Mouse (Mus musculus): ENCODE results near the gene Hoxd10.

Gene Hoxd10

GRCm38 (mm10) chr2:74709465-74710419 is 18.0 kb downstream of the Hoxd10 start:
- DNase-seq (ENCODE audit: low read depth, low spot score), result no peak

GRCm38 (mm10) chr2:74710929-74711543 is 19.3 kb downstream of the Hoxd10 start:
- no peak for DNase-seq (ENCODE audit: low read depth, low spot score)

- no peak for DNase-seq (ENCODE audit: low read depth, low spot score)
Measured at GRCm38 (mm10) chr2:74711721-74712621, 20.2 kb downstream of the Hoxd10 start, which contains the start of the genes Hoxd3 and Hoxd4. Gene Hoxd3, plus strand, starts transcription at chr2:74711927. Gene Hoxd4, plus strand, starts transcription at chr2:74711929.

- DNase-seq (ENCODE audit: low read depth, low spot score), result no peak
Measured at GRCm38 (mm10) chr2:74713239-74714150, 21.8 kb downstream of the Hoxd10 start.

- no peak for DNase-seq (ENCODE audit: low read depth, low spot score)
Measured at GRCm38 (mm10) chr2:74714156-74714789, 22.5 kb downstream of the Hoxd10 start.

- no peak for DNase-seq (ENCODE audit: low read depth, low spot score)
Measured at GRCm38 (mm10) chr2:74714881-74715280, 23.2 kb downstream of the Hoxd10 start.

GRCm38 (mm10) chr2:74715504-74716241 is 23.9 kb downstream of the Hoxd10 start:
- peak; percentile 71 for DNase-seq (ENCODE audit: low read depth, low spot score)

GRCm38 (mm10) chr2:74720384-74720783 is 28.7 kb downstream of the Hoxd10 start:
- no peak for DNase-seq (ENCODE audit: low read depth, low spot score)

- no peak for DNase-seq (ENCODE audit: low read depth, low spot score)
Measured at GRCm38 (mm10) chr2:74720955-74721491, 29.3 kb downstream of the Hoxd10 start.

GRCm38 (mm10) chr2:74721882-74722281 is 30.2 kb downstream of the Hoxd10 start:
- DNase-seq (ENCODE audit: low read depth, low spot score), result no peak

GRCm38 (mm10) chr2:74722949-74723348 is 31.2 kb downstream of the Hoxd10 start:
- no peak for DNase-seq (ENCODE audit: low read depth, low spot score)

- DNase-seq (ENCODE audit: low read depth, low spot score), result no peak
Measured at GRCm38 (mm10) chr2:74724244-74725015, 32.7 kb downstream of the Hoxd10 start.

GRCm38 (mm10) chr2:74725171-74725570 is 33.4 kb downstream of the Hoxd10 start:
- no peak for DNase-seq (ENCODE audit: low read depth, low spot score)

GRCm38 (mm10) chr2:74726551-74726950 is 34.8 kb downstream of the Hoxd10 start, which contains the start of gene Gm28230:
Gene Gm28230, plus strand, starts transcription at chr2:74726728.
- no peak for DNase-seq (ENCODE audit: low read depth, low spot score)

- DNase-seq (ENCODE audit: low read depth, low spot score), result no peak
Measured at GRCm38 (mm10) chr2:74726973-74727639, 35.4 kb downstream of the Hoxd10 start.

- no peak for DNase-seq (ENCODE audit: low read depth, low spot score)
Measured at GRCm38 (mm10) chr2:74727640-74728302, 36.0 kb downstream of the Hoxd10 start.

- no peak for DNase-seq (ENCODE audit: low read depth, low spot score)
Measured at GRCm38 (mm10) chr2:74728303-74728680, 36.6 kb downstream of the Hoxd10 start.
